Comparison of ENCODE assay signal across 13 mouse cellular contexts in the genomic region with DNA sequence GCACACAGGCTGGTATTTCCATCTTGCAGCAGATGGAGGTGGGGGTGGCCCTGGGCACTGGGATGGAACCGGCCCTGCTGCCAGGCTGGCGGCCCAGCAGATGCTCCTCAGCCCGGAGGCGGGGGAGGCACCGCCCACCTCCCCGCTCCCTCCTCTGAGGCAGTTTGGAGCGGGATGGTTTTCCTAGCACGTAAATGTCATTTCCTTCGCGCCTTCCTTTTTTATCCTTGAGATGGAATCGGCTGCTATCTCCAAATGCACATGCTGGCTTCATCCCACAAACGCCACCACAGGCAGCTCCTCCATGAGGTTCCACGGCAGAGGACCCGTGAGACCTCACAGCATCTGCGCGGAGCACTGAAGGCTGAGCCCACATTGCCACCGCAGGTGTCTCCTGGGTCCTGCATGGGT.
DNase-seq lines count a peak whose midpoint lies in the region; ATAC-seq lines count a peak whose summit lies in the region.
"Had no signal": no experiment of that assay in that cellular context is flagged by ENCODE, and none has a peak within 500 bp of the region (broad histone marks: within the 10 kb centered on the region; RNA-seq: fewer than 3 reads in every experiment).

No protein-coding gene starts in this region.

- no peak overlapping the region for H3K4me3 ChIP-seq in hindbrain, embryonic 16.5 days (ENCODE audit: low read length)
- H3K4me3 ChIP-seq in hindbrain, embryonic 14.5 days (replicated peaks; ENCODE audit: low read length), result no peak overlapping the region

- H3K4me2 ChIP-seq in hindbrain, embryonic 16.5 days (ENCODE audit: low read length), result no peak overlapping the region
- no peak overlapping the region for H3K4me2 ChIP-seq in hindbrain, embryonic 14.5 days (replicated peaks)
- H3K4me2 ChIP-seq: midbrain, embryonic 11.5 days had no signal

- DNase-seq in hindbrain, embryonic 14.5 days (ENCODE audit: low spot score), result no peak
- DNase-seq in cerebellum, adult 9-10 months, result peak; percentile 13
- DNase-seq in layer of hippocampus, adult 8-10 months (ENCODE audit: low spot score in 2 of 2), result peak; percentile 88 to 92
- peak; percentile 94 for DNase-seq in right cerebral cortex, adult 18-20 months
- no peak for DNase-seq in lung, postnatal 36 days
- DNase-seq in testis, postnatal 14 days (ENCODE audit: low spot score), result no peak
- DNase-seq in ovary, postnatal 14 days (ENCODE audit: low spot score), result no peak
- DNase-seq: gastrocnemius, postnatal 14 days; thymus, adult 18-20 months had no signal

- peaks cover 1% of the 10 kb centered on the region; the same call in 1 of the 2 replicates for H3K27me3 ChIP-seq in hindbrain, embryonic 16.5 days (replicated peaks; ENCODE audit: control insufficient read depth, insufficient read depth, low read length)
- H3K27me3 ChIP-seq in hindbrain, embryonic 14.5 days (ENCODE audit: control insufficient read depth, insufficient read depth, low read length), result peaks cover 3% of the 10 kb centered on the region; the same call in 1 of the 2 replicates

- H3K27ac ChIP-seq in hindbrain, embryonic 16.5 days (ENCODE audit: low read depth, low read length), result peak overlapping the region; percentile 34; the same call in 1 of the 2 replicates
- no peak overlapping the region for H3K27ac ChIP-seq in hindbrain, embryonic 14.5 days
- H3K27ac ChIP-seq: liver, embryonic 14.5 days had no signal

- WGBS in hindbrain, embryonic 16.5 days, result 69% methylated on average over 17 of the region's 17 CpGs
- 81% methylated on average over 17 of the region's 17 CpGs for WGBS in hindbrain, embryonic 14.5 days

- peaks cover 5% of the 10 kb centered on the region for H3K4me1 ChIP-seq in hindbrain, embryonic 16.5 days (ENCODE audit: control insufficient read depth, insufficient read depth, low read depth, low read length)
- 0 out of 2 replicates have a peak, but pooled peaks cover 9% of the 10 kb centered on the region for H3K4me1 ChIP-seq in hindbrain, embryonic 14.5 days (replicated peaks; ENCODE audit: control insufficient read depth, insufficient read depth, low read length)

- peak; percentile 76 for ATAC-seq in hindbrain, embryonic 16.5 days
- ATAC-seq in hindbrain, embryonic 14.5 days (ENCODE audit: low FRiP score), result no peak
- ATAC-seq: inflammation-experienced regulatory T-cells, adult 6 months had no signal

- H3K36me3 ChIP-seq in hindbrain, embryonic 16.5 days (ENCODE audit: control insufficient read depth, insufficient read depth, low read length), result no peaks in the 10 kb centered on the region
- no peaks in the 10 kb centered on the region for H3K36me3 ChIP-seq in hindbrain, embryonic 14.5 days (replicated peaks; ENCODE audit: control insufficient read depth, insufficient read depth)

- H3K9me3 ChIP-seq in hindbrain, embryonic 16.5 days (ENCODE audit: control insufficient read depth, low read length), result peaks cover 4% of the 10 kb centered on the region; the same call in 1 of the 2 replicates
- no peaks in the 10 kb centered on the region for H3K9me3 ChIP-seq in hindbrain, embryonic 14.5 days (ENCODE audit: control insufficient read depth, low read length)

- H3K9ac ChIP-seq in hindbrain, embryonic 16.5 days (ENCODE audit: low read depth, low read length), result no peak overlapping the region
- H3K9ac ChIP-seq in hindbrain, embryonic 14.5 days, result no peak overlapping the region
- H3K9ac ChIP-seq: liver, embryonic 14.5 days had no signal

Comparison
In these comparisons a context has a peak if more than half of its experiments do, and no peak if none do; other contexts are left out.
1. DNase-seq: peak in cerebellum, adult 9-10 months (single experiment), layer of hippocampus, adult 8-10 months (2 of 2) and right cerebral cortex, adult 18-20 months (single experiment); none in hindbrain, embryonic 14.5 days (single experiment), lung, postnatal 36 days (single experiment), testis, postnatal 14 days (single experiment) and ovary, postnatal 14 days (single experiment).